Mouse (Mus musculus) heart, postnatal 36 days (tissue): Measurements from ENCODE around the gene Fam13a. TPM values are rescaled to one million over a fixed set of nuclear protein-coding genes. Genes with fewer than 3 reads are reported as not detected.

Source experiments
- DNase-seq, 2 experiments: peaks; one replicate each; pipeline ENCODE4 v3.0.0; 2021 to 2022
- intact Hi-C: fragments of 180-260 bp; cut with DNase I; formaldehyde crosslinking; loops from one replicate; pipeline ENCODE4 v1.15.1; 2025
- total RNA-seq, 2 experiments: library from RNA; stranded (reverse); gene quantifications; 2 replicates each; pipeline ENCODE4 v1.2.3; 2021

Gene Fam13a
- total RNA-seq, 2 experiments from 2014 or later, result 24.7 to 28.0 TPM

GRCm38 (mm10) chr6:58896648-58897047 lies 127.7 kb downstream of the Fam13a start:
- no peak for DNase-seq
- intact Hi-C loops, result no loop called here

GRCm38 (mm10) chr6:58894994-58895393 lies 129.4 kb downstream of the Fam13a start:
- intact Hi-C loops, result no loop called here
- DNase-seq, result no peak

DNA sequence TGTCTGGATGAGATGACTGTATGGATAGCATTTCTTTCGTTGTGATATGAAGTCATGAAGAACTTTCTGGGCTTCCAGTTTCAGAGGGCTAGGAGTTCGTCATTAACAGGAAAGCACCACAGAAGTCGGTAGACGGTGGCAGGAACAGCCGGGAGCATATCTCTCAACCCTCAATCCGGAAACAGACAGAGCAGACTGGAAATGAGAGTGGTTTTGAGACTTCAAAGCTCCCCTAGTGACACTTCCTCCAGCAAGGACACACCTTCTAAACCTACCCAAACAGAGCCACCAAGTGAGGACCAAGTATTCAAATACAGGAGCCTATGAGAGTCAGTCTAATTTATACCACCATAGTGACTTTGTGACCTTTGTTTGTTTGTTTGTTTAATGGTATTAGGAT lies 131.0 kb downstream of the Fam13a start:
- no peak for DNase-seq
- intact Hi-C loops, result no loop called here

- DNase-seq, result no peak
- intact Hi-C loops, result no loop called here
Measured at GRCm38 (mm10) chr6:58889917-58890316, 134.4 kb downstream of the Fam13a start.

- no peak for DNase-seq
- intact Hi-C loops, result no loop called here
Measured at GRCm38 (mm10) chr6:58882271-58882670, 142.1 kb downstream of the Fam13a start.

Other genes with a start within 250 kb of the Fam13a start
- 10 to 100 TPM; 28.7 to 61.1 TPM for gene Herc3, start 193.1 kb downstream of the Fam13a start, total RNA-seq
- 1 to 10 TPM in 1 of 2 experiments, under 1 TPM in 1; 0.38 to 1.2 TPM for gene Nap1l5, start 117.5 kb downstream of the Fam13a start, total RNA-seq
- 10 to 100 TPM; 11.4 to 12.0 TPM for gene Tigd2, start 184.3 kb upstream of the Fam13a start, total RNA-seq